Mouse (Mus musculus) kidney, embryonic 16.5 days (tissue): ENCODE measurements at regions not wholly inside any gene's neighbourhood (a gene's known extent, or its start where the extent isn't known, plus 50 kb on each side); places are given as distances from the start of the nearest gene placed in this dataset.
A peak's percentile ranks its signal among the peaks of the same experiment; 100 is the strongest.

ENCODE experiments used
- ATAC-seq: fragments of 200-750 bp; cut with Nextera tagmentation; 2 replicates; pipeline ENCODE4 v1.8.0; 2017; ENCODE audit warnings: moderate TSS enrichment; ENCODE audit not compliant: low FRiP score, low TSS enrichment
- H3K27ac ChIP-seq: fragments of 300-500 bp; sonication (generic); 2 replicates; pipeline ENCODE4 v1.5.1; 2014; ENCODE audit warnings: low read length
- H3K27me3 ChIP-seq: fragments of 300-500 bp; sonication (generic); 2 replicates; pipeline ENCODE4 v1.6.1; 2014; ENCODE audit warnings: low read length, control low read depth, mixed read lengths; ENCODE audit not compliant: insufficient read depth
- H3K36me3 ChIP-seq: fragments of 300-500 bp; sonication (generic); 2 replicates; pipeline ENCODE4 v1.6.1; 2014; ENCODE audit warnings: low read length, control low read depth, mixed read lengths; ENCODE audit not compliant: insufficient read depth
- H3K4me1 ChIP-seq: fragments of 300-500 bp; sonication (generic); 2 replicates; pipeline ENCODE4 v1.6.1; 2014; ENCODE audit warnings: low read length, control low read depth, mixed read lengths; ENCODE audit not compliant: insufficient read depth
- H3K4me2 ChIP-seq: fragments of 300-500 bp; sonication (generic); replicated peaks from 2 replicates; pipeline ENCODE4 v1.6.1; 2014; ENCODE audit warnings: low read depth, low read length
- H3K4me3 ChIP-seq: fragments of 300-500 bp; sonication (generic); 2 replicates; pipeline ENCODE4 v1.5.1; 2014; ENCODE audit warnings: mild to moderate bottlenecking, low read length
- H3K9ac ChIP-seq: fragments of 300-500 bp; sonication (generic); replicated peaks from 2 replicates; pipeline ENCODE4 v1.6.1; 2014; ENCODE audit warnings: low read length
- H3K9me3 ChIP-seq: fragments of 300-500 bp; sonication (generic); 2 replicates; pipeline ENCODE4 v1.6.1; 2016; ENCODE audit warnings: low read length, control low read depth
- WGBS: fragments of 180-500 bp; shearing (Covaris S2); extraction: QIAGEN DNeasy Blood & Tissue Kit; methylation state at CpG from one replicate; pipeline ENCODE4 v1.1.7; 2014; 5-methylcytosine and 5-hydroxymethylcytosine counted together

GRCm38 (mm10) chr17:49182485-49182884 is 245.7 kb upstream of the Mocs1 start:
- H3K27me3 ChIP-seq = peaks cover 8% of the 10 kb centered on the region; the same call in 1 of the 2 replicates
- WGBS = 10% methylated on average over 4 of the region's 4 CpGs
- no peaks in the 10 kb centered on the region for H3K4me1 ChIP-seq
- H3K9me3 ChIP-seq = no peaks in the 10 kb centered on the region
- no peak overlapping the region for H3K27ac ChIP-seq
- H3K36me3 ChIP-seq = no peaks in the 10 kb centered on the region
- no peak overlapping the region for H3K4me2 ChIP-seq
- H3K9ac ChIP-seq = no peak overlapping the region
- no peak overlapping the region for H3K4me3 ChIP-seq
- ATAC-seq = 0 out of 2 replicates have a peak, but pooled peaks have one; percentile 4

- peaks cover 8% of the 10 kb centered on the region; the same call in 1 of the 2 replicates for H3K27me3 ChIP-seq
- ATAC-seq = no peak
- H3K36me3 ChIP-seq = no peaks in the 10 kb centered on the region
- WGBS = 61% methylated on average over 3 of the region's 3 CpGs
- H3K4me3 ChIP-seq = no peak overlapping the region
- H3K4me1 ChIP-seq = no peaks in the 10 kb centered on the region
- no peak overlapping the region for H3K9ac ChIP-seq
- no peak overlapping the region for H3K27ac ChIP-seq
- no peaks in the 10 kb centered on the region for H3K9me3 ChIP-seq
- H3K4me2 ChIP-seq = no peak overlapping the region
These were observed 244.2 kb upstream of the Mocs1 start for GRCm38 (mm10) chr17:49183917-49184316.

- H3K27me3 ChIP-seq = 0 out of 2 replicates have a peak, but pooled peaks cover 8% of the 10 kb centered on the region
- ATAC-seq = no peak
- no peak overlapping the region for H3K4me3 ChIP-seq
- H3K4me2 ChIP-seq = no peak overlapping the region
- H3K9me3 ChIP-seq = no peaks in the 10 kb centered on the region
- no peaks in the 10 kb centered on the region for H3K36me3 ChIP-seq
- H3K4me1 ChIP-seq = no peaks in the 10 kb centered on the region
- H3K27ac ChIP-seq = no peak overlapping the region
- no peak overlapping the region for H3K9ac ChIP-seq
- WGBS = 48% methylated on average over 8 of the region's 8 CpGs
These were observed 243.0 kb upstream of the Mocs1 start for GRCm38 (mm10) chr17:49185052-49185612.

- no peak overlapping the region for H3K27ac ChIP-seq
- no peak overlapping the region for H3K4me3 ChIP-seq
- H3K4me1 ChIP-seq = no peaks in the 10 kb centered on the region
- H3K9me3 ChIP-seq = 0 out of 2 replicates have a peak, but pooled peaks cover 3% of the 10 kb centered on the region
- no peak overlapping the region for H3K4me2 ChIP-seq
- no peak overlapping the region for H3K9ac ChIP-seq
- H3K36me3 ChIP-seq = no peaks in the 10 kb centered on the region
- ATAC-seq = no peak
- no peaks in the 10 kb centered on the region for H3K27me3 ChIP-seq
- WGBS = 45% methylated on average over 3 of the region's 3 CpGs
These were observed 238.4 kb upstream of the Mocs1 start for GRCm38 (mm10) chr17:49189765-49190164.

- no peak for ATAC-seq
- no peaks in the 10 kb centered on the region for H3K27me3 ChIP-seq
- no peak overlapping the region for H3K9ac ChIP-seq
- H3K36me3 ChIP-seq = no peaks in the 10 kb centered on the region
- 85% methylated on average over 4 of the region's 4 CpGs for WGBS
- H3K27ac ChIP-seq = no peak overlapping the region
- 0 out of 2 replicates have a peak, but pooled peaks cover 3% of the 10 kb centered on the region for H3K9me3 ChIP-seq
- no peak overlapping the region for H3K4me3 ChIP-seq
- no peaks in the 10 kb centered on the region for H3K4me1 ChIP-seq
- H3K4me2 ChIP-seq = no peak overlapping the region
These were observed 237.8 kb upstream of the Mocs1 start for GRCm38 (mm10) chr17:49190337-49190736.

- WGBS = 25% methylated on average over 8 of the region's 8 CpGs
- ATAC-seq = peak; percentile 70; the same call in 1 of the 2 replicates
These were observed 232.0 kb upstream of the Mocs1 start for GRCm38 (mm10) chr17:49196046-49196684.

GRCm38 (mm10) chr17:49201495-49201894 is 226.7 kb upstream of the Mocs1 start:
- H3K27ac ChIP-seq = no peak overlapping the region
- peaks cover 19% of the 10 kb centered on the region for H3K9me3 ChIP-seq
- no peak overlapping the region for H3K4me3 ChIP-seq
- no peaks in the 10 kb centered on the region for H3K36me3 ChIP-seq
- no peak overlapping the region for H3K4me2 ChIP-seq
- peaks cover 16% of the 10 kb centered on the region for H3K4me1 ChIP-seq
- WGBS = 91% methylated on average over 3 of the region's 3 CpGs
- no peak overlapping the region for H3K9ac ChIP-seq
- H3K27me3 ChIP-seq = peaks cover 21% of the 10 kb centered on the region
- ATAC-seq = no peak

More at GRCm38 (mm10) chr17:49196046-49196684, 232.0 kb upstream of the Mocs1 start:
- no peak overlapping the region for H3K4me3 ChIP-seq
- H3K9me3 ChIP-seq = peaks cover 14% of the 10 kb centered on the region
- no peak overlapping the region for H3K4me2 ChIP-seq
- no peaks in the 10 kb centered on the region for H3K4me1 ChIP-seq
- H3K27ac ChIP-seq = no peak overlapping the region
- no peaks in the 10 kb centered on the region for H3K36me3 ChIP-seq
- H3K9ac ChIP-seq = no peak overlapping the region
- peaks cover 11% of the 10 kb centered on the region for H3K27me3 ChIP-seq

- H3K9ac ChIP-seq = no peak overlapping the region
- H3K4me1 ChIP-seq = peaks cover 16% of the 10 kb centered on the region
- WGBS = 9% methylated on average over 5 of the region's 5 CpGs
- H3K36me3 ChIP-seq = no peaks in the 10 kb centered on the region
- H3K4me2 ChIP-seq = no peak overlapping the region
- ATAC-seq = peak; percentile 85
- H3K27me3 ChIP-seq = peaks cover 15% of the 10 kb centered on the region
- no peak overlapping the region for H3K4me3 ChIP-seq
- peaks cover 14% of the 10 kb centered on the region for H3K9me3 ChIP-seq
- H3K27ac ChIP-seq = no peak overlapping the region
These were observed 223.1 kb upstream of the Mocs1 start for GRCm38 (mm10) chr17:49205095-49205494.

GRCm38 (mm10) chr17:49205564-49205963 is 222.6 kb upstream of the Mocs1 start:
- peaks cover 9% of the 10 kb centered on the region for H3K9me3 ChIP-seq
- H3K4me3 ChIP-seq = no peak overlapping the region
- H3K36me3 ChIP-seq = no peaks in the 10 kb centered on the region
- no peak overlapping the region for H3K4me2 ChIP-seq
- peaks cover 15% of the 10 kb centered on the region for H3K27me3 ChIP-seq
- no peak overlapping the region for H3K27ac ChIP-seq
- H3K4me1 ChIP-seq = peaks cover 16% of the 10 kb centered on the region
- peak; percentile 50; the same call in 1 of the 2 replicates for ATAC-seq
- H3K9ac ChIP-seq = 0 out of 2 replicates have a peak overlapping the region, but pooled peaks have one; percentile 5
- 36% methylated on average over 1 of the region's 1 CpGs for WGBS

- Histone ChIP-seq H3K4me1 (peaks cover 16% of the 10 kb centered on the region), H3K27ac (no peak overlapping the region), H3K27me3 (peaks cover 11% of the 10 kb centered on the region), H3K4me2 (no peak overlapping the region), H3K9ac (no peak overlapping the region), H3K4me3 (no peak overlapping the region), H3K36me3 (no peaks in the 10 kb centered on the region), H3K9me3 (peaks cover 8% of the 10 kb centered on the region; the same call in 1 of the 2 replicates)
- 41% methylated on average over 9 of the region's 9 CpGs for WGBS
- ATAC-seq = 0 out of 2 replicates have a peak, but pooled peaks have one; percentile 63
These were observed 221.5 kb upstream of the Mocs1 start for GRCm38 (mm10) chr17:49206708-49207107.
